Mouse (Mus musculus) neural tube, embryonic 12.5 days (tissue): ENCODE results near the gene Gja10. TPM values are rescaled to one million over a fixed set of nuclear protein-coding genes. Genes with fewer than 3 reads are reported as not detected.

ENCODE experiments used
- ATAC-seq: fragments of 200-750 bp; cut with Nextera tagmentation; 2 replicates; pipeline ENCODE4 v1.8.0; 2017; ENCODE audit warnings: low read depth, mild to moderate bottlenecking, moderate TSS enrichment, moderate library complexity; ENCODE audit not compliant: low FRiP score
- H3K27ac ChIP-seq: fragments of 300-500 bp; sonication (generic); 2 replicates; pipeline ENCODE4 v1.5.1; 2016
- H3K27me3 ChIP-seq: fragments of 300-500 bp; sonication (generic); replicated peaks from 2 replicates; pipeline ENCODE4 v1.6.1; 2016; ENCODE audit warnings: mild to moderate bottlenecking
- H3K36me3 ChIP-seq: fragments of 300-500 bp; sonication (generic); 2 replicates; pipeline ENCODE4 v1.6.1; 2016; ENCODE audit warnings: mild to moderate bottlenecking
- H3K4me1 ChIP-seq: fragments of 300-500 bp; sonication (generic); 2 replicates; pipeline ENCODE4 v1.6.1; 2016
- H3K4me2 ChIP-seq: fragments of 300-500 bp; sonication (generic); replicated peaks from 2 replicates; pipeline ENCODE4 v1.6.1; 2016; ENCODE audit warnings: mild to moderate bottlenecking
- H3K4me3 ChIP-seq: fragments of 300-500 bp; sonication (generic); 2 replicates; pipeline ENCODE4 v1.5.1; 2016
- H3K9ac ChIP-seq: fragments of 300-500 bp; sonication (generic); 2 replicates; pipeline ENCODE4 v1.6.1; 2016; ENCODE audit warnings: mild to moderate bottlenecking
- H3K9me3 ChIP-seq: fragments of 300-500 bp; sonication (generic); 2 replicates; pipeline ENCODE4 v1.6.1; 2016; ENCODE audit warnings: mild to moderate bottlenecking
- WGBS: fragments of 180-500 bp; shearing (Covaris S2); methylation state at CpG from one replicate; pipeline ENCODE4 v1.1.7; 2016; 5-methylcytosine and 5-hydroxymethylcytosine counted together
- polyA plus RNA-seq: library from polyadenylated mRNA; unstranded; fragments of >200 nt; fragmentation: Nextera tagmentation; extraction: Ambion mirVana; gene quantifications from 2 replicates; pipeline ENCODE4 v1.2.1, GENCODE M21; 2016

Gene Gja10
- polyA plus RNA-seq, 1 experiment from 2014 or later: 0.14 TPM

DNA sequence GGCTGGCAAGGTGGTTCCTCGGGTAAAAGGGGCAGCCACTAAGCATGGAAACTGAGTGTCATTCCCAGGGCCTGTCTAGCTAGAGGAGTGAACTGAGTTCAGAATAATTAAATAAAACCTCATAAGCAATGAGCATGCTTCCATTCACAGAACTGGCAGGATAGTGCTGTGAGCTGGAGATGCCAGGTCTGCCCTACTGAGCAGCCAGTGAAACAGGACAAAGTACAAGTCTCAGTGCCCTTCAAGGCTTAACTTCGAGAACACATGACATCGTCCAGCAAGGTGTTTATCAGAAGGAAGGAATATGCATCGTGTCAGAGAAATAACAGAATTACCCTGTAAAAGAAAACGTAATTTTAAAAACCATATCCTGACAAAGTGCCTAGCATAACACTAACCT lies 29.0 kb downstream of the Gja10 start:
- Histone ChIP-seq H3K27ac (no peak overlapping the region), H3K4me1 (peaks cover 21% of the 10 kb centered on the region), H3K9ac (no peak overlapping the region), H3K36me3 (peaks cover 20% of the 10 kb centered on the region; the same call in 1 of the 2 replicates), H3K27me3 (no peaks in the 10 kb centered on the region), H3K4me3 (no peak overlapping the region), H3K4me2 (no peak overlapping the region), H3K9me3 (no peaks in the 10 kb centered on the region)
- 90% methylated on average over 5 of the region's 5 CpGs for WGBS
- no peak for ATAC-seq

DNA sequence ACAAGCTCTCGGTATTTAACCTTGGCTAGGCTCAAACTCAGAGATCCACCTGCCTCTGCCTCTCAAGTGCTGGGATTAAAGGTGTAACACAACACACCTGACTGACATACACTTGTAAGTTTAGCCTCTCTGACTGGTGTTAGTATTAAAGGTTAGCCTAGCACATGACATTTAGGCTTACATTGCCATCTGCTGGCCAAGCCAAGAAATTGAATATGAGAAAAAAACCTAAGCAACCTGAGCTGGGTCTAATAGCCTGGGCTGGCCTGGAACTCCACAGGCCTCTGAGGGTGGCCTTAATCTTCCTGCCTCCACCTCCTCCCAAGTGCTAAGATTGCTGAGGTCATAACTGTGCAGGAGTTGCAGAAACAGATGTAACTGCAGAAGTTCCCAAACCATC lies 30.4 kb downstream of the Gja10 start:
- no peak overlapping the region for H3K4me2 ChIP-seq
- H3K27ac ChIP-seq: no peak overlapping the region
- H3K36me3 ChIP-seq: peaks cover 17% of the 10 kb centered on the region; the same call in 1 of the 2 replicates
- ATAC-seq: peak; percentile 31; the same call in 1 of the 2 replicates
- H3K4me1 ChIP-seq: peaks cover 21% of the 10 kb centered on the region
- no peak overlapping the region for H3K9ac ChIP-seq
- WGBS: 51% methylated on average over 1 of the region's 1 CpGs
- H3K4me3 ChIP-seq: no peak overlapping the region
- H3K9me3 ChIP-seq: no peaks in the 10 kb centered on the region
- no peaks in the 10 kb centered on the region for H3K27me3 ChIP-seq

DNA sequence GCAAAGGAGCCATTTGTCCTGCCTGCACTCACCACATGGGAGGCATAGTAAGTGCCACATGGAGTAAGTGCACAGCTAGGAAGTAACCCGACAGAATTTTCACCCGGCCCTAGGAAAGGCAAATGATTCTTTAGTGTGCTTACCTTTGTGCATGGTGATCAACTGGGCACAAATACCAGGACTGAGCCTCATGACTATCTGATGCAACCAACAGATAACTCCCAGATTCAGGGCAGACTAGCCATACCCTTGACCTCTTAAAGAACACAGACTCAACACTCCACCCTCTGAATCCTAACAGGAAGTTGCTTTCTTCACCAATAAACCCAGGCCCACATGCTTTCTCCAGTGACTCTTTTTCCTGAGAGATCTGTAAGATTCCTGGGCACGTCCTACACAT lies 31.1 kb downstream of the Gja10 start:
- Histone ChIP-seq H3K36me3 (peaks cover 10% of the 10 kb centered on the region; the same call in 1 of the 2 replicates), H3K4me3 (no peak overlapping the region), H3K27ac (peak overlapping the region; percentile 21; the same call in 1 of the 2 replicates), H3K27me3 (no peaks in the 10 kb centered on the region), H3K9me3 (no peaks in the 10 kb centered on the region), H3K4me2 (no peak overlapping the region), H3K4me1 (peaks cover 21% of the 10 kb centered on the region), H3K9ac (no peak overlapping the region)
- WGBS: 65% methylated on average over 3 of the region's 3 CpGs
- no peak for ATAC-seq

DNA sequence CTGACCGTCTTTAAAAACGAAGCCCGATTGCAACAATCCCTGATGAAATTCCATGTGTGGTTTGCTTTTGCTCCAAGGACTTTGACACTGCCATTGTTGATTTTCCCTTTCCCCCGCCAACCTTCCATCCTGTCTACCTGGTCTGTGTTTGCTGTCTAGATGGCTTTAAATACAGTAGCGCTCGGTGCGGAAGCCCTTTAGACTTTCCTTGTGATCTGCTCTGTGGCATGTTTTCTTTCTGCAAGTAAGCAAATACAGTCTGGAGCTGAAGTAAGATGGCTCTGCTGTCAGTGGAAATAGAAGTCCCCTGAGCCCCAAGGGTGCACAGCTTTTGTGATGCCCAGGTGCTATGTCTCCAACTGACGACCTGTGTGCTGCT lies 31.6 kb downstream of the Gja10 start:
- Histone ChIP-seq H3K4me1 (peaks cover 21% of the 10 kb centered on the region), H3K4me2 (no peak overlapping the region), H3K27ac (peak overlapping the region; percentile 21; the same call in 1 of the 2 replicates), H3K9ac (0 out of 2 replicates have a peak overlapping the region, but pooled peaks have one; percentile 13), H3K27me3 (no peaks in the 10 kb centered on the region), H3K36me3 (peaks cover 10% of the 10 kb centered on the region; the same call in 1 of the 2 replicates), H3K4me3 (no peak overlapping the region), H3K9me3 (no peaks in the 10 kb centered on the region)
- WGBS: 72% methylated on average over 8 of the region's 8 CpGs
- no peak for ATAC-seq

DNA sequence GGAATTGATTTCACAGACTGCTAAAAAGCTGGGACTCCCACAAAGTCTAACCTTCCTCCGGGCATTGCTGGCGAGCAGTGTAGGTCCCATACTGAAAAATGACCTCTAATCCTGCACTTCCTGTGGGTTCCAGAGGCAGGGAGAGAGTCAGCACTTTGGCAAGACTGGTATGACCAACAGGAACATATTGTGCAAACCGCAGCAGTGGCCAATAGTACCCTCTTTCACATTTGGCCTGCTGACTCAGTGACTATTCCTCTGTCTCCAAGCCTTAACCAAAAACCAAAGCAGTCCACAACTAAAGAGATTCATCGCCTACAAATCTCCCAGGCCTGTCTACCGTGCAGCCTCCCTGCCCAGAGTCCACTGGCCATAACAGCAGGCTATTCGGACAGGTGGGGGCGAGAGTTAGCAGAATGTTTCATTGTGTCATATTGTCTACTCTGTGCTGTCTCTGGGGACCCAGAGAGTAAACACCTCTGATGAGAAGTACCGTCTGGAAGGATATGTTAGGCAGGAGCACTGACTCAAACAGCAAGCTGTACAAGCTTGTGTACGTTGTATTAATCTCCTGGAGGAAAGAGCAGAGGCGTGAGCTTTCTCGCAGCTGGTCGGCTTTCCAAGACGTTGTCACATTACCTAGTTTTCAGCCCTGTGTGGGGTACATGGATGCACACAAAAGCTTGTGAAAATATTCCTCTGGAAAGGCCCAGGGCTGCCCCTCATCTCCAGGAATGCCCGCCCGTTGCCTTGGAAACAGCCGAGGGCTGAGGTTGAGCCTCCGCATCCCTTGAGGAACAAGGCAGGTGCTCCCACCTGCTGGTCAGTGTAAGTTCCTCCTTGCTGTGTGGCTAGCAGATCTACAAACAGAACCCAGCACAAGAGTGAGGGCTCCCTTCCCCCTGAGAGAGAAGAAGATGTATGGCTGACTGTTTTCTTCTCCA lies 32.3 kb downstream of the Gja10 start:
- WGBS: 46% methylated on average over 17 of the region's 17 CpGs
- Histone ChIP-seq H3K9ac (0 out of 2 replicates have a peak overlapping the region, but pooled peaks have one; percentile 13), H3K9me3 (no peaks in the 10 kb centered on the region), H3K4me3 (no peak overlapping the region), H3K27ac (peak overlapping the region; percentile 21; the same call in 1 of the 2 replicates), H3K36me3 (peaks cover 7% of the 10 kb centered on the region; the same call in 1 of the 2 replicates), H3K27me3 (no peaks in the 10 kb centered on the region), H3K4me2 (0 out of 2 replicates have a peak overlapping the region, but pooled peaks have one; percentile 4), H3K4me1 (peaks cover 21% of the 10 kb centered on the region)
- ATAC-seq: peak; percentile 71

DNA sequence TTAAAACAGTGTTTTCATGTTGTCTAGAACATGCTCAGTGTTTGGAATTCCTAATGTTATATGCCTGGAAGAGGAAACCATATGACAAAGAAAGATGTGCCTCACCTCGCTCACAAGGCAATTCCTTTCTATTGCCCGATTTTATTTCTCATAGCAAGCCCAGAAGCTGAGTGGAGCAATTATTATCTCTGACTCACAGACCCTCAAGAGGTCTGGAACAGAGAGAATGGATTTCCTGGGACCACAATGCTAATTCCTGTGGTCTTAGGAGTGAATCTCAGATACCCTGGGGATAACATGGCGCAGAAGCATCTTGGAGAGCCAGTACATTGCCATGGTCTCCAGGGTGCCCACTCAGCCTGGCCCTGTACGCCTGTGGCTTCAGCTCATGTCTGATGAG lies 33.5 kb downstream of the Gja10 start:
- Histone ChIP-seq H3K27me3 (no peaks in the 10 kb centered on the region), H3K9ac (no peak overlapping the region), H3K9me3 (no peaks in the 10 kb centered on the region), H3K27ac (no peak overlapping the region), H3K4me2 (no peak overlapping the region), H3K36me3 (peaks cover 18% of the 10 kb centered on the region), H3K4me1 (peaks cover 21% of the 10 kb centered on the region), H3K4me3 (no peak overlapping the region)
- ATAC-seq: no peak
- 78% methylated on average over 4 of the region's 4 CpGs for WGBS

DNA sequence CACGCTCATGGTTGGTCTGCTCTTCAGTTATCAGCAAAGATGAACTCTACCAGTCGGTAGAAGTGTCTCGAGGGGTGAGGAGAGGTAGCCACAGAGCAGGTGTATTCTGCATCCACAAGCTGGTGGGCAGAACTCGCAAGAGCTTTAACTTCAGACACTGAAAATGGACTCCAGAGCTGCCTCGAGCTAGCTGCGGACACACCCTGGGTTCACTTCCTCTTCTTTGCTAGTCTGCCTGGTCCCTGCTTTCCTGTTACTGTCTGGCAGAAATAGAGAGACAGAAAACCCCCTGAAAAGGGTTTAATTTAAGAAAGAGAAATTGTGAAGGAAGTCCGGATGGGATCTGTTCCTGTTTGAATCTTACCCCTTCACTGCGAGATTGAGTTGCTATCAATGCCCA lies 37.6 kb downstream of the Gja10 start:
- Histone ChIP-seq H3K4me2 (no peak overlapping the region), H3K9me3 (no peaks in the 10 kb centered on the region), H3K27ac (no peak overlapping the region), H3K36me3 (peaks cover 43% of the 10 kb centered on the region), H3K4me1 (peaks cover 31% of the 10 kb centered on the region), H3K9ac (no peak overlapping the region), H3K4me3 (no peak overlapping the region), H3K27me3 (no peaks in the 10 kb centered on the region)
- no peak for ATAC-seq
- WGBS: 91% methylated on average over 8 of the region's 8 CpGs

DNA sequence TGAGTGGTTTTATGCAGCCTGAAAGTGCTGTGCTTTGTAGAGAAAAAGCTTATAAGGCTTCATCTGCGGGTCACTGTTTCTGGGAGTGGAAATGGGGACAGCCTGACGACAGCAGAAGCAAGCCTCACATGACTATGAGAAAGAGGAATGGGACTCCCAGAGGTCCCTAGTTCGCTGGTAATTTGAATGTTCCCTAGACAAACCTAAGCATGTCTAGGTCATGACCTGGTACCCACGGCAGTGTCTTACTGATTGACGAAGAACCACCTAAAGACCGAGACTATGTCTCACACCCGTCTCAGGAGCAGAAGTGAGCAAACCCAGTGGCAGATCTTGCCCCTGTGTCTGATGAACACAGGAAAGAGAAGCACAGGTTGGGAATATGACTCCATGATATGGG lies 38.1 kb downstream of the Gja10 start:
- no peak overlapping the region for H3K27ac ChIP-seq
- peaks cover 43% of the 10 kb centered on the region for H3K36me3 ChIP-seq
- WGBS: 87% methylated on average over 7 of the region's 7 CpGs
- no peaks in the 10 kb centered on the region for H3K9me3 ChIP-seq
- no peak for ATAC-seq
- H3K27me3 ChIP-seq: no peaks in the 10 kb centered on the region
- no peak overlapping the region for H3K4me2 ChIP-seq
- H3K4me1 ChIP-seq: peaks cover 26% of the 10 kb centered on the region
- H3K9ac ChIP-seq: no peak overlapping the region
- no peak overlapping the region for H3K4me3 ChIP-seq

DNA sequence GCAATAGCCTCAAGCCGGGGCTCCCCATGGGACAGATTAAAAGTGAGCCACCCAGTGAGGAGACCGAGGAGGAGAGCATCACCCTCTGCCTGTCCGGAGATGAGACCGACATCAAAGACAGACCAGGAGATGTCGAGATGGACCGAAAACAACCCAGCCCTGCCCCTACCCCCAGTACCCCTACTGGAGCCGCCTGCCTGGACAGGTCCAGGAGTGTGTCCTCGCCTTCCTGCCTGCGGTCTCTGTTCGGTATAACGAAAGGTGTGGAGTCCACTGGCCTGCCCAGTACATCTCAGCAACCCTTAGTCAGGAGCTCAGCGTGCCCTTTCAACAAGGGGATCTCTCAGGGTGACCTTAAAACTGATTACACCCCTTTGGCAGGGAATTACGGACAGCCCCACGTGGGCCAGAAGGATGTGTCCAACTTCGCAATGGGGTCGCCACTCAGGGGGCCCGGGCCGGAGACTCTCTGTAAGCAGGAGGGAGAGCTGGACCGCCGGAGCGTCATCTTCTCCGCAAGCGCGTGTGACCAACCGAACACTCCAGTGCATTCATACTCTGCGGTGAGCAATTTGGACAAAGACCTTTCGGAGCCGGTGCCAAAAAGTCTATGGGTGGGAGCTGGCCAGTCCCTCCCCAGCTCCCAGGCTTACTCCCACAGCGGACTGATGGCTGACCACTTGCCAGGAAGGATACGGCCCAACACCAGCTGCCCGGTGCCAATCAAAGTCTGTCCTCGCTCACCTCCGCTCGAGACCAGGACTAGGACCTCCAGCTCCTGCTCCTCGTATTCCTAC lies 40.0 kb downstream of the Gja10 start:
- no peaks in the 10 kb centered on the region for H3K9me3 ChIP-seq
- no peak overlapping the region for H3K4me3 ChIP-seq
- H3K4me2 ChIP-seq: no peak overlapping the region
- H3K27me3 ChIP-seq: no peaks in the 10 kb centered on the region
- 96% methylated on average over 35 of the region's 35 CpGs for WGBS
- H3K4me1 ChIP-seq: peaks cover 21% of the 10 kb centered on the region
- peaks cover 43% of the 10 kb centered on the region for H3K36me3 ChIP-seq
- H3K9ac ChIP-seq: no peak overlapping the region
- ATAC-seq: no peak
- H3K27ac ChIP-seq: no peak overlapping the region

DNA sequence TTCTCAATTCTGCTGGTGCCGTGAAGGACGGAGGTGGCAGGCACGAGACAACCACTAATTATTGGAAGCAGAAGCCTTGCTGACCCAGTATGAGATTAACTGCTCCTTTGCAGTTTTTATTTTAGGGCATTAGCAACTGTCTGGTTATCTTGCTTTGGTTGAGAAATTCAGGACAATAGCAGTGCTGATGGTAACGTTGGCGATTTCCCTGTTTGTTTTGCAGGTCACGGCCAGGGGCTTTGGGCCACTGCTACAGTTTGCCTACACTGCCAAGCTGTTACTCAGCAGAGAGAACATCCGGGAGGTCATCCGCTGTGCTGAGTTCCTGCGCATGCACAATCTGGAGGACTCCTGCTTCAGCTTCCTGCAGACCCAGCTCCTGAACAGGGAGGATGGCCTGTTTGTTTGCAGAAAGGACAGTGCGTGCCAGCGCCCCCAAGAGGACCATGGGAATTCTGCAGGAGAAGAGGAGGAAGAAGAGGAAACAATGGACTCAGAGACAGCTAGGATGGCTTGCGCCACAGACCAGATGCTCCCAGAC lies 40.9 kb downstream of the Gja10 start:
- Histone ChIP-seq H3K27me3 (no peaks in the 10 kb centered on the region), H3K27ac (peak overlapping the region; percentile 32; the same call in 1 of the 2 replicates), H3K4me3 (no peak overlapping the region), H3K4me2 (0 out of 2 replicates have a peak overlapping the region, but pooled peaks have one; percentile 5), H3K9ac (no peak overlapping the region), H3K36me3 (peaks cover 43% of the 10 kb centered on the region), H3K9me3 (no peaks in the 10 kb centered on the region), H3K4me1 (peaks cover 21% of the 10 kb centered on the region)
- ATAC-seq: peak; percentile 38
- WGBS: 45% methylated on average over 12 of the region's 12 CpGs

DNA sequence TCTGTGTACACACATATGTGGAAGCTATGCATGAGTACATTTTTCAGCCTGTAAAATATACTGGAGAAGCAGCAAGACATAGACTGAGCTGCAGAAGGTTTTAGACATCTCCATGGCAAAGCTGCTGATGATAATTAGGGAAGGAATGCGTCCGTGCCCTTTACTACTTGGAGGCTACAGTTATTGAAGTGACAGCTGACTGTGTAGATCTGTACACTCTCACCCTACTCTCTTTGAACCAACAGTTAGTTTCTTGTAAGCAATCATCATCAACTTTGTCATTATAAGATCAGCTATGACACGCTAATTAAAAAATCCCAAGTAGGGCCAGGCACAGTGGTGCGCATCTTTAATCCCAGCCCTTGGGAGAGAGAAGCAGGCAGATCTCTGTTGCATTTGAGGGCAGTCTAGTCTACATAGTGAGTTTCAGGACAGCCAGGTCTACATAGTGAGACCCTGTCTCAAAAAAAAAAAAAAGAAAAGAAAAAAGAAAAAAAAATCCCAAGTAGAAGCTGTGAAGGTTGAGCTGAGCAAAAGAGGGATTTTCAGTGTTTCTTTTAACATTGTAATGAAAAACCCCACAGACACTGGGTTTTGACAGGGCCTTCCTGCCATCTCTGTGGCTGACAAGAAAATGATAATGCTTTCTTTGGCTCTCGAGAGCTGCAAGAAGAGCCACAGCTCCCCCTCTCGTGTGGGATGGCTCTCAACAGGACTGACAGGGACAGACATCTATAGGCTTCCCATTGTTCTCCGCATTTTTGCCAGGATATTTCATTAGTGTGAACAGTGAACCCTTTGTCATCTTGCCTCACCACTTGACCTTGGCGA lies 41.6 kb downstream of the Gja10 start:
- ATAC-seq: peak; percentile 72
- Histone ChIP-seq H3K27ac (peak overlapping the region; percentile 42; the same call in 1 of the 2 replicates), H3K4me1 (peaks cover 21% of the 10 kb centered on the region), H3K9ac (no peak overlapping the region), H3K9me3 (no peaks in the 10 kb centered on the region), H3K36me3 (peaks cover 38% of the 10 kb centered on the region), H3K4me2 (0 out of 2 replicates have a peak overlapping the region, but pooled peaks have one; percentile 5), H3K27me3 (no peaks in the 10 kb centered on the region), H3K4me3 (no peak overlapping the region)
- WGBS: 50% methylated on average over 8 of the region's 8 CpGs
